Mouse (Mus musculus): ENCODE data around the gene Cdh4.

Cdh4 gene

DNA sequence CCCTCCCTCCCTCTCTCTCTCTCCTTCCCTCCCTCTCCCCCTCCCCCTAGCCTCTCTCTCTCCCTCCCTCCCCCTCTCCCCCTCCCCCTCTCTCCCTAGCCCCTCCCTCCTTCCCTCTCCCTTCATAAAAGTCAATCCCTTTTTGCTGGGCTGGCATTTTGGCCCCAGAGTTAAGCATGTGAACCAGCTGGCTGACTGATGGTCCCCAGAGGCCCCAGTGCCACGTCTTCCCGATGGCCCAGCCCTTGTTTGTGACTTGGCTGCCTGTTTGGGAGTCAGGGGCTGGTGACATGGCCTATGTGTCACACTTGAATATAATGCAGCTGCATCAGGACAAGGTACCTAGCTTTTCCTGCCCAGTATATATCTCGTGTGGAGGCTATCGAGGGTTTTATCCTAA is 96.3 kb downstream of the Cdh4 start:
- no peak for DNase-seq (ENCODE audit: low spot score in 2 of 2)

DNA sequence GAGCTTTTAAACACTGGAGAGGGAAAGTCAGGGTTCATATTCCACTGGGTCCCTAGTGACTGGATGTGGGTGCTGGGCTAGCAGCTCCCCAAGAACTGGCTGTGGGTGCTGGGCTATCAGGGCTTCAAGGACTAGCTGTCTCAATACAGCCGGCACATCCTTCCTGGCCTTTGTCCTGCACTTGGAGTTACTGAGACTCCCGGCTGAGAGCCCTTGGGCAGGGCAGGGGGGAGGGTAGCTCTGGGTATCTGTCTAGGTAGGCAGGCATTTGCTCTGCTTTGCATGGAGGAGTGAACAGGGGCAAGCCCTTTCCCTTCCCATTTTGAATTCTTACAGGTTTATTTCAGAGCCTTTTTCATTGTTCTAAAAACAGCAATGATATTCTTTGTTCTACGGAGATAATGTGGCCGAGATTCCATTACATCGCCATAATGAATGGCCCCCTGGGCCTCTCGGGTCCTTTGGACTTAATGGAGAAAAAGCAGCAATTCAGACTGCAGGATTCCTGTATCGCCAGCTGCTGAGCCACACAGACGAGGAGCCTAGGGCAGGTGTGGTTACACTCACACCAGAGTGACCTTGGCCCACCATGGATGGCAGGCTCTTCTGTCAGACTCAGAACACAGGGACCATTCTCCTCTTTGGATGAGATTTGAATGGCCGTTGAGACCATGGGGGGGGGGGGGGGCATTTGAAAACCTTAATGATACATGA is 97.5 kb downstream of the Cdh4 start:
- DNase-seq (ENCODE audit: low spot score in 2 of 2): no peak

DNA sequence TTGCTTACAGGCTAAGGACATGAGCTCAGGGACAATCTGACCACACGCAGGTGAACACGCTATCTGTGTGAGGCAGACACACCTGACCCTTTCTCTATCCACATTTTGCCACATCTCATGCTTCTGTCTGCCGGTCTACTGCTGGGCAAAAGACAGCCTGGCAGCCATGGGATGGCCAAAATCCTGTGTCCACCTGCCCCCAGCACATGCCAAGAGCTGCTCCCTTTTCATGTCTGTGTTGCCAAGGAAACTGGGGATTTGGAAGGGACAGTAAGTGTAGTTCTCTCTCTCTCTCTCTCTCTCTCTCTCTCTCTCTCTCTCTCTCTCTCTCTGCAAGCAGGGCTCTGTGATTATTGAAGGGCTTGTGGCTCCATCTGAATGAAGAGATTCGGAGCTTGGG is 98.9 kb downstream of the Cdh4 start:
- no peak for DNase-seq (ENCODE audit: low spot score in 2 of 2)

DNA sequence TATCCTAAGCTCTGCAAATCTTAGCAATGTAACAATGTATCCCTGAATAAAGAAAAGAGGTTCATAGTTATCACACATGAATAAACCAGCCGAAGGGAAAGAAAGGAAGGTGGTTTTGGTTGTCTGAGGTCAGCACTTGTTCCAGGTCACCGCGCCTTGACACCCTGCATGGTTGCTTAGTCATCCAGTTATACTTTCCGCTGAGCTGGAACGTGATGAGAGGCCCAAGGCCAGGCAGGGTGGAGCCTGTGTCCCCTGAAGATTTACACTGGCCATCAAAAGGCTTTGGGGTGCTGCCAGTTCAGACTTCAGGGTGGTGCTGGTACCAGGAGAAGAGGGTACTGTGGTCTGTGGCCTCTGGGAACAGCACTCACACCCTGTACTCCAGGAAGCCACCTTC is 105.4 kb downstream of the Cdh4 start:
- no peak for DNase-seq (ENCODE audit: low spot score in 2 of 2)

DNA sequence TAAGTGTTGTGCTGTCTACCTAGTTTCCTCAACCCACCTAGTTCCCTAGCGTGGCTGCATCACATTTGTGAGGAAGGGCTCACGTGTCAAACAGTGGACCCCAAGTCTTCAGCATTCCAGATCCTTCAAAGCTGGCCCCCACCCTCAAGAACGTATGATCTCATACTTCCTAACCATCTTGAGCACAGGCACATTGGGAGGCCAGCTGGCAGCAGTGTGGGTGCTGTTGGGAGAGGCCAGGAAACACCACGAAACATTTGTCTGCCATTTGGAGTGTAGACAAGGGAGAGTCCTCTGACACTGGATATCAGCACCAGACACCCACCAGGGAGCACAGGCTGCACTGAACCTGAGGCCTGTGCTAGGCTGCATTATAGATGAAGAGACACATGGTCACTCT is 113.7 kb downstream of the Cdh4 start:
- DNase-seq (ENCODE audit: low spot score in 2 of 2): no peak

DNA sequence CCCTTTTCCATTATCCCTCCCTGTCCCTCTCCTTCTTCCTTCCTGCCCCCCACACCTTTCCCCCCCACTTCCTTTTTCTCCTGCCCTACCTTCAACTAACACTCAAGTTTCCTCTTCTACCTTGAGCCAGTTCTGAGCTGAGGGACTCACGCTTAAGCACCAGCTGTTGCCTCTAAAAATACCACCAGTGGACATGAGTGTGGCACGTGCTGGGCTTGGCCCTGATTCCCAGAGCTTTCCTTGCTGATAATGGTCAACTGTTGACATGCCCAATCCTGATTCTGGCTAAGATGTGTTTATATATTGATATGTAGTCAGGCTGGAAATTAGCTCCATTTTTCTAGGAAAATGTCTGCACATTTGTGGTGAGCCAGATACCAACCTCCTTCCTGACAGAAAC is 120.1 kb downstream of the Cdh4 start:
- no peak for DNase-seq (ENCODE audit: low spot score in 2 of 2)

DNA sequence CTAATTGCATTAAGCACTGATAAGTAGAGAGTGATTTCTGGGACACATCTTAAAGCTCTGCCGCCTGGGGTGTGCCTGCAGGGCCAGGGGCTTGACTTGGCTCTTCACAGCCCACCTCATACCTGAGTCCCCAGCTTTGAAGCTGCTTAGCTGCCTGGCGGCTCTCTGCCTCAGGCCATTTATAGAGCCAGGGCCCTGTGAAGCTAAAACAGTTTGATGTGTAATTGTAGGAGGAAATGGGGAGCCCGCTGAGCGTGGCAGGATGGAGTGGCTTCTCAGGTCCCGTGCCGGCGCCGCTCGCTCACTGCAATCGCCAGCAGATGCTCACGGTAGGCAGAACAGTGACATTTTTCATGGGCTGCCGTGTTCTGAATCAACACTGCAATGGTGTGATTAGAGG is 123.4 kb downstream of the Cdh4 start:
- DNase-seq (ENCODE audit: low spot score in 2 of 2): no peak

DNA sequence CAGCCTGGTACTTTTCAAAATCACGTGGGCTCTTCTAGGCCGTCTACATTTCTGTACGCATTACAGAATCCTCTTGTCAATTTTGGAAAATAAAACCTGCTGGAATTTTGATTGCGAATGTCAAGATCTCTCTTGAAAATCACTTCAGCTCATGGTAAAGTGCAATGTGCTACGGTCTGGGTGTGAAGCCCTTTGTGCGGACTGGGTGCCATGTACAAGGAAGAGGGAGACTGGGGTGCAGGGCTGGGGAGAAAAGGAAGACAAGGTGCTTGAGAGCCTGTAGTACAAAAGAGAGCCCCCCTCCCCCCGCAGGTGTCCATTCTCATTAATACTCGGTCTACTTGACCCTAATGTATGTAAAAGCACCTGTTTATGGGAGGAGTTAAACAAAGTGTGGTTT is 125.7 kb downstream of the Cdh4 start:
- DNase-seq (ENCODE audit: low spot score in 2 of 2): no peak

DNA sequence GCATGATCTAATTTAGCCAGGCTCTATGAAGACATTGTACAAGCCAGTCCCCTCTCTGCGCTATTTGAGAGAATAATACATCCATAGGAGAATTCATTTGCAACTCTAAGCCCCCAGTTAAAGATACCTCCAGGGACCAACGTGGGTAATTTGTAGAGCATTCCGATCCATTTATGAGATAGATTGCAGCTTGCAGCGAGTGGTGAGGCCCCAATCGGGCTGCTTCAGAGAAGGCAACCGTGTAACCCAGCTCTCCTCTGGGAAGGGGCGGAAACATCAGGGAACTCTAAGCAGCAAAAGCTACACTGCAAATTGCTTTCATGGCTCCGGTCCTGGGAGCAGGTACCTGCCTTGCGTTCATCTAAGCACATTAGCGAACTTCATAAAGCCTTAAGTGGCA is 126.9 kb downstream of the Cdh4 start:
- no peak for DNase-seq (ENCODE audit: low spot score in 2 of 2)

DNA sequence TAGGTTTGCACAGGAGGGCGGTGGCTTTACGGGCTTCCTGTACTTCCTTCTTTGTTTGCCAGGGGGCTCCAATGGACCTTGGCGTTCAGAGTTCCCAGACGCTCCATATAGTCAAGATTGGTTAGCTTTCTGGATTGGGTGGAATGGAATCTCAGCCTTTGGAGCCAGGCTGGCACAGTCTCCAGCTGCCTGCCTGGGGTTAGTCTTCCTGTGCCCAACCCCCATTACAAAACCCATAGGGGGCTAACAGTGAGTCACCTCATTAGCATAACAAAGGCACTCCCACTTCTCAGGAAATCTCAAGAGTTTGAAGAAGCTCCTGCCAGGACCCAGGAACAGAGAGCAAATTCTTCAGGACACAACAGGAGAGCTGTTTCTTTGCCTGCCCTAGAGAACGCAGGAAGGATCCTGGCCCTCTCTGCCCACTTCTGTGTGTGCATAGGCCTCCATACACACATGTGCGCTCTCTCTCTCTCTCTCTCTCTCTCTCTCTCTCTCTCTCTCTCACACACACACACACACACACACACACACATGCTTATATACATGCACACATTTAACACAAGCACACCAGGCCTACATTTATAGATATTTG is 129.0 kb downstream of the Cdh4 start:
- DNase-seq (ENCODE audit: low spot score in 2 of 2): no peak

DNA sequence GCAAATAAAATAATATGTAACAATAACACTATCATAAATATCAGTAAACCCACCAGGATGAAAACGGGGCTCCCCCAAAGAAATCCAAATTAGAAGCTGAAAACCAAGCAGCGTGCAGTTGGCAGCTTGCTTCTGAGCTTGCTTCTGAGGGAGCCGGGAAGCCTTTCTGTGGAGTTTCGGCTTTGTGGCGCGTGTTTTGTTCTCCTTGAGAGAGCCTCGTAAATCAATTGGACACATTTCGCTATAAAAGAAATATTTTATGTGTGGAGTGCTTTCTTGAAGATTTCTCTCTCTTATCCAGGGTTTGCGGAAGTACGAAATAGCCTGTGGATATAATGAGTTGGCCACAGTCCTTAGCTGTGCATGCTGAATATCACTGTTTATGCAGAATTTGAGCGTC is 131.1 kb downstream of the Cdh4 start:
- DNase-seq (ENCODE audit: low spot score in 2 of 2): no peak

DNA sequence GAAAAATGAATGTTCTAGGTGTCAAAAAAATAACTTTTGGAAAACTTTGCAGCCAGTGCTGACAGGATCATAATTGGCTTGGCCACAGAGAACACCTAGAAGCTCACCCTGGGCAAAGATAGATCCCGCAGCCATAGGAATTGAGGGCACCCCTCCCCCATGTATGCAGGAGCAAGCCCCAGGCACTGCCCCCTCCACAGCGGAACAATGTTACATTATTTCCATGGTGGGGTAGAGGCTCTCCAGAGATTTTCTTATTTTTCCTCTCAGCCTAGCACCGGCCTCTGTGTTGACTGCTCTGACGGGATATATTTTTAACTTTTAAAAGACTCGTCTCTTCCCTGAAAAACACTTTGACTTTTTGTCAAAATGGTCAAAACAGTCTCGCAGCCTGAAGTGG is 131.6 kb downstream of the Cdh4 start:
- no peak for DNase-seq (ENCODE audit: low spot score in 2 of 2)

DNA sequence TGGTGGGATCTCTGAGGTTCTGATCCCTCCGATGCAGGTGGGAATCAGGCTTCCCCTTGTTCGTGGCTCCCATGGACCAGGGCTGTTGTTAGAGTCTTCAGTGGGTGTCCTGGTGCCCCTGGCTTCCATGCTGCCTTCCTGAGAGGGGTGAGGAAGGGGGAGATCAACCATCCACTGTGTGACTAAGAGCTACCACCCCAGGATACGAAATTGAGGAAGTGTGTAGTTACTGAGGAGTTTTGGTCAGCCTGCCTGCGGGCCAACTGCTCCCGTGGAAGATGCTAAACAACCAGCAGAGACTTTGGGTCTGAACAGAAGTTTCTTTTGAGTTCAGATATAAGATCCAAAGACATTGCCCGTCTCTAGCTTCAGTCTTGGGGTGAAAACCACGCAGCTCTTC is 133.4 kb downstream of the Cdh4 start:
- no peak for DNase-seq (ENCODE audit: low spot score in 2 of 2)

DNA sequence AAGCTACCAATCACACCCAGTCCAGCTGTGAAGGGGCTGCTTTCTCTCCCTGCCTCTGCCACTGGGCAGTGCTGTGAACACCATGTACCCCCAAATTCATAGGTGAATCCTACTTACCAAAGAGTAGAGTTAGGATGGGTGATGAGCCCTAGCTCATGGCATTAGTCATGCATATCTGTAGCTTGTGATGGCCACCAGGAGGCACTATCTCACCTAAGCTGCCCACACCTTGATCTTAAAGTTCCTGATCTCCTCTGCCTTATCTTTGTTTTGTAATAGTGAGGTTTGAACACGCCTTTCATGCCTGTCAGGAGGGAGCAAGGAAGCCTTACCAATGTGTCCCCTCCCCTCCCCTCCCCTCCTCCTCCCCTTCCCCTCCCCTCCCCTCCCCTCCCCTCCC is 134.0 kb downstream of the Cdh4 start:
- DNase-seq (ENCODE audit: low spot score in 2 of 2): no peak

DNA sequence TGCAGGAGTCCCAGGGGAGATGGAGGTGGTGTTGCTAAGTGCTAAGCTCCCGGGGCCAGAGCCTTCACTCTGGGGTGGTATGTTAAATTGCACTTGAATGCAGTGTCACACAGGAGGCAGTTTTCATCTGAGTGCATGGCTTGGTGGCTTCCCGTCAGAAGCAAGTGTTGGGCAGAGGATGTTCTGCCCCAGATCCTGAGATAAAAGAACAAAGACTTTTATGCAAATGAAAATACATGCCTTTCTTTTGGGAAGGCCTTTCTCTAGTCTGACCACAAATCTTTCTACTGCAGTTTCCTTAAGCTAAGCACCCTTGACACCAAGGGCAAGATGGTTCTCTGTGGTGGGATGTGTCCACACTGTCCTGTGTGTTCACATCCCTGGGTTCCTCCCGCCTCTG is 136.1 kb downstream of the Cdh4 start:
- DNase-seq (ENCODE audit: low spot score in 2 of 2): no peak

DNA sequence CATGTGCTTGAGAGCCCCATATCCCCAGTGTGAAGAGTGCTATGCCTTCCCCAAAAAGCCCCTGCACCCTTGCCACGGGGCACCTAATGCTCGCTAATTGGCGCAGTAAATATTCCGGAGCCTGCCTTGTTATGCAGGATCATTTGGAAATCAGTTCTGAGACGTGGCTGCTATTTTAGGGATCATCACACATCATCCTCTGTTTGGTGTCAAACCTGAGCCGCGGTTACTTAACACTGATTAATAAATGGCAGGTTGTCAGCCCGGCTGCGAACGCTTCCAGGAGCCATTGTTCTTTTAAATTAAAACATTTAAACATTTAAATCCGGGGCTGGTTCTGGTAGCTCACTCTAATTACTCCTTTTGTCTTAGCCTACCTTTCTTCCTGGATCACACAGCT is 136.6 kb downstream of the Cdh4 start:
- no peak for DNase-seq (ENCODE audit: low spot score in 2 of 2)

DNA sequence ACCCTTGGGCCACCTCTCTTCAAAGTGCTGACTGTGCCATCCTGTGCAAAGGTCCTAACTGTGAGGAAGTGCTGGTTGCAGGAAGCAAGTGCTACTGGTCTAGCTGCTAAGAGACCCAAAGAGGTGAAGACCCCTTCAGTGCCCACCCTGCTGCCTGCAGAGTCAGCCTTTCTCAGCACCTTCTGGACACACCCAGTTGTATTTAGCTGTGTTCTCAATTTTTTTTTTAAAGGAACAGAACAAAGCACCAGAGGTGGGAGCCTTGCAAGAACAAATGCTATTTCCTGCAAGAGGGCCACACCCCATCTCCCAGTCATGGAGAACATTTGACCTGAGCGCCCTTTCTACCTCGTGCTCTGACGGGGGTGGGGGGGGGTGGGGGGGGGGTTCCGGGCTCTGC is 138.2 kb downstream of the Cdh4 start:
- no peak for DNase-seq (ENCODE audit: low spot score in 2 of 2)

DNA sequence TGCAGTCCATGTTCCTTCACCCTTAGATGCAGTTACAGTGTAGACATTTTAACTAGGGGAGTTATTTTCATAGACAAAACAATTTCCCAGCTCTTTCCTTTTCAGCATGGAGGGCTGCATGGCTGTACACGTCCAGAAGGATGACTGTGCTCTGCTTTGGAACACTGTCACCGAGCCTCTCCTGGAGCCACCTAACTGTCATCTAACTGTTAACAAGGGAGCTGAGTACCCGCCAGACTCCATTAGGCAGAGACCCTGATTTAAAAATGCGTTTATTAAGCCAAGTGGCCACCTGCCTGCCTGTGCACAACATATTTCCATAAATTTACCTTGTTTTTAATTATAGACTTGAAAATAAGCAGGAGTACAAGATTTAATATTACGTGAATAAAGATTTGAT is 138.8 kb downstream of the Cdh4 start:
- no peak for DNase-seq (ENCODE audit: low spot score in 2 of 2)

DNA sequence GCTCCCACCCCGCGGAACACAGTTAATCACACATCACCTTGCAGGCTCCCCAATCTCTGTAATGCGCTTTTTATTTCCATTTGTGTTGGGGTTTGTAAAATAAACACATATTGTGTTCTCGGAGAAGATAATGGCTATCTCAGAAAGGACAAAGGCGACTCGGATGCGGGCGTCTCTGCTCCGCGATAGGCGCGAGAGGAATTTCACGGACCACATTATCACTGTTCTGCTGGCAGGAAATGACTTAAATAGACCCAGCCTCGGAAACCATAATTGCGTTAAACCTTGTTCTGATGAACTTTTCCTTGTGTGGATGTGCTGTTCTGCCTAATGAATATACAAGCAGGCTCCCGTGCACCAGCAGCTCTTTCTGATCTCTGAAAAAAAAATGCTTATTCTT is 140.7 kb downstream of the Cdh4 start:
- DNase-seq (ENCODE audit: low spot score in 2 of 2): no peak

DNA sequence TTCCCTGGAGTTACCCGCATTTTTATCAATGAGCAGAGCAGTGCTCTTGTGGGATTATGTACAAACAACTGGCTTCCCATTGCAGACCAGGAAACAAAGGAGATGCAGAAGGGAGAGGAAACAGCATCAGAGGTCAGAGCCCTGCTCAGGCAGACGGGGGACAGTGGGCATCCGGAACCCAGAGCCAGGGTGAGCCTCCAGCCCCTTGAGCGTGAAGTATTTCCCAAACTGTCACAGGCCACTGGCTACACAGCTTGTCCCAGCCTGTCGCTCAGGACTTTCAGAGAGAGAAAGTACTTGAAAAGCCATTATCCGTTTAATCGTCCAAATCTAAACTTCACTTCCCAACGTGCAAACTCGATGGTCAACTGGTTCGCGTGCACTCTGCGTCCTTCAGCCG is 142.4 kb downstream of the Cdh4 start:
- no peak for DNase-seq (ENCODE audit: low spot score in 2 of 2)

DNA sequence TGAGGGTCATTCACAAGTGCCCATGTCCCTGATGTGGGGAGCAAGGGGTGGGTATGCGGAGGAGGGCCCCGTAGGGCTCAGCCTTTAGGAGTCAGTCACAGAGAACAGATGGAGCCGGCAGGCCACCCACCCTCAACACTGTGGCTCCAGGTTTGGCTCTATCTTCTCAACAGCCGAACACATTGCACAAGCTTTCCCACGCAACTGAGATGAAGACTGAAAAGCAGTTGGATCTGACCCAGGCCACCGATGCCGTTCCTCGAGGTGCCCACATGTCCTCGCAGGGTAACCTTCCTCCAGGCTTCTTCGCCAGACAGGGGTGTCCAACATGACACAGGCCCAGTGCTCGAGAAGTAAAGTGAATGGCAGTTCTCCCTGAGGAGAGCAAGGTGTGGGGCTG is 144.2 kb downstream of the Cdh4 start:
- DNase-seq (ENCODE audit: low spot score in 2 of 2): no peak

DNA sequence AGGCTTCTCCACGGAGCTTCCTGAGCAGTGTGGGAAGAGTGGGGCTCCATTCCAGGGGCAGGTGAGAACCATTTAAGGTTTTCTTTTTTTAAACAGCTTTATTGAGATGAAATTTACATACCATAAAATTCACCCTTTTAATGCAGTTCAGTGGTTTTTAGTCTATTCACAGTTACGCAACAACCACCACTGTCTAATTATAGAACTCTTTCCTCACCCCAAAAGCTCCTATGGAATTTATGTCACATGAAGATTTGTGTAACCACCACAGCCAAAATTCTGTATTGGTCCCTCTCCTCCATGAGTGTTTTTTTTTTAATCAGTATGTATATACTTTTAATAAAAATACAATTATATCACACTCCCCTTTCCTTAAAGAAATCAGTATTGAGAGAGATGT is 144.8 kb downstream of the Cdh4 start:
- no peak for DNase-seq (ENCODE audit: low spot score in 2 of 2)

DNA sequence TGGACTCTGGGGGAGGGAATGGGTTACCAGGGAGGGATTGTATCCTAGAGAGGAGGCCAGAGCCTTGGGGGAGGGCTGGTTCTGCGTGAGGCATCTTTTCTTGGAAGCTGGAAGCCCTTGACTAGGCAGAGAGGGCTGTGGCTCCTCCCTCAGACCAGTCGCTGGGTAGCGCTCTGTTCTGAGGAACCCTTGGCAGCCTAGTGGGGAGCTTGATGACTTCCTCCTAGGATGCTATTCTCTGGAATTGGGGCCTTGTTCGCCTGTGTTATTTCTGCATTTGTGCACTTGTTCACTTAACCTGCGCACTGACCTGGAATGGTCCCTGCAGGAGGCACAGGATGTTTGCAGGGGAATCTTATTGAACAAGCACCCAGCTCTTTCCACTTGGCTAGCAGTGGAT is 149.4 kb downstream of the Cdh4 start:
- no peak for DNase-seq (ENCODE audit: low spot score in 2 of 2)

DNA sequence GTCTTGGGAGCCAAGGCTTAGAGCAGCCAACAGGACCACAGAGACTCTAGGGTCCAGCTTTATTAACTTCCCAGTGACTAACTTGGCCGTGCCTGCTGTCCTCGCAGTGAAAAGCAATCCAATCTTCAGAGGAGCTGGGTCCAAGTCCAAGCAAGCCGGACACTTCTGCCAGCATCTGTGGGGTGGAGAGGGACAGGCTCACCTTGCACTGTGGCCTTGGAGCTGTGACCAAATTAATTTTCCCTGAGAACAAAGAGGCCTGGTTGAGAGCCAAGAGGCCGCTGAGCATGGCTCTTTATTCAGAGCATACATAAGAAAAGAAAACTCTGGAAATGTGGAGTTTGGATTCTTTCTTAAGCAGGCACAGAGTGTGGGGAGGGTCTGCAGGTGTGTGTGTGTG is 152.8 kb downstream of the Cdh4 start:
- DNase-seq (ENCODE audit: low spot score in 2 of 2): no peak

Measured in natural killer cell, adult 2 months (primary cell).